ENCODE assay signal across 8 mouse cellular contexts in genomic region chr7:112614791-112615668, GRCm38 (mm10).
A peak's percentile ranks its signal among the peaks of the same experiment; 100 is the strongest.
DNase-seq lines count a peak whose midpoint lies in the region; ATAC-seq and TF ChIP-seq lines count a peak whose summit lies in the region.

No protein-coding gene starts in this region.

- WGBS in hindbrain, embryonic 14.5 days = 66% methylated on average over 10 of the region's 10 CpGs

- no peaks in the 10 kb centered on the region for H3K27me3 ChIP-seq in hindbrain, embryonic 14.5 days (ENCODE audit: control insufficient read depth, insufficient read depth, low read length)

- no peak overlapping the region for H3K4me3 ChIP-seq in brown adipose tissue, adult 24 weeks (ENCODE audit: insufficient read depth, low read depth, low read length)
- H3K4me3 ChIP-seq in hindbrain, embryonic 14.5 days (replicated peaks; ENCODE audit: low read length) = no peak overlapping the region
- no peak overlapping the region for H3K4me3 ChIP-seq in left cerebral cortex, adult 2 months

- DNase-seq in embryo, embryonic 10 days (ENCODE audit: low spot score) = peak; percentile 17
- DNase-seq in embryo, embryonic 11 days = no peak
- DNase-seq in heart, postnatal 4 days = peak; percentile 80
- DNase-seq in lung, postnatal 10 days = peak; percentile 64
- DNase-seq in hindbrain, embryonic 14.5 days (ENCODE audit: low spot score) = no peak
- DNase-seq in layer of hippocampus, adult 9-11 months = no peak
- no peak for DNase-seq in left cerebral cortex, adult 2 months (ENCODE audit: extremely low spot score in 1 of 2, low spot score in 2 of 2)

- H3K27ac ChIP-seq in brown adipose tissue, adult 24 weeks (replicated peaks; ENCODE audit: low read depth, low read length) = peak overlapping the region; percentile 39; the same call in 1 of the 2 replicates
- H3K27ac ChIP-seq in hindbrain, embryonic 14.5 days = no peak overlapping the region
- H3K27ac ChIP-seq in left cerebral cortex, adult 2 months = no peak overlapping the region

- no peak for TF ChIP-seq CTCF in left cerebral cortex, adult 2 months (IDR thresholded peaks at IDR 0.05)

- no peak overlapping the region for H3K4me2 ChIP-seq in hindbrain, embryonic 14.5 days (replicated peaks)

- H3K9me3 ChIP-seq in hindbrain, embryonic 14.5 days (ENCODE audit: control insufficient read depth, low read length) = no peaks in the 10 kb centered on the region

- intact Hi-C loops in left cerebral cortex, adult 2 months (cut with DNase I) = no loop called here

- H3K9ac ChIP-seq in hindbrain, embryonic 14.5 days = no peak overlapping the region

- no peaks in the 10 kb centered on the region for H3K4me1 ChIP-seq in brown adipose tissue, adult 24 weeks (ENCODE audit: control insufficient read depth, insufficient read depth, insufficient read length, low read length)
- H3K4me1 ChIP-seq in hindbrain, embryonic 14.5 days (replicated peaks; ENCODE audit: control insufficient read depth, insufficient read depth, low read length) = no peaks in the 10 kb centered on the region

- no peak for ATAC-seq in hindbrain, embryonic 14.5 days (ENCODE audit: low FRiP score)

- no peaks in the 10 kb centered on the region for H3K36me3 ChIP-seq in hindbrain, embryonic 14.5 days (replicated peaks; ENCODE audit: control insufficient read depth, insufficient read depth)

Comparison
In these comparisons a context has a peak if more than half of its experiments do, and no peak if none do; other contexts are left out.
1. DNase-seq: peak in embryo, embryonic 10 days (single experiment), heart, postnatal 4 days (single experiment) and lung, postnatal 10 days (single experiment); none in embryo, embryonic 11 days (single experiment), hindbrain, embryonic 14.5 days (single experiment), layer of hippocampus, adult 9-11 months (single experiment) and left cerebral cortex, adult 2 months (0 of 2).